Comparison of ENCODE assay signal across 8 mouse cellular contexts in genomic region chr11:16950976-16951760, GRCm38 (mm10). TPM values are rescaled to one million over a fixed set of nuclear protein-coding genes. Genes with fewer than 3 reads are reported as not detected.
DNase-seq lines count a peak whose midpoint lies in the region; ATAC-seq lines count a peak whose summit lies in the region.

Gene Fbxo48, plus strand, starts transcription at chr11:16951375.

- H3K9ac ChIP-seq in forebrain, embryonic 14.5 days (ENCODE audit: low read length) = peak within 1 kb of the TSS; percentile 54
- H3K9ac ChIP-seq in neural tube, embryonic 15.5 days (replicated peaks) = peak within 1 kb of the TSS; percentile 45

- H3K36me3 ChIP-seq in forebrain, embryonic 14.5 days (ENCODE audit: control insufficient read depth, insufficient read depth, low read length) = no peaks in the 10 kb centered on the region
- no peaks in the 10 kb centered on the region for H3K36me3 ChIP-seq in neural tube, embryonic 15.5 days

- H3K9me3 ChIP-seq in forebrain, embryonic 14.5 days (replicated peaks; ENCODE audit: control insufficient read depth, low read length) = no peaks in the 10 kb centered on the region
- no peaks in the 10 kb centered on the region for H3K9me3 ChIP-seq in neural tube, embryonic 15.5 days (replicated peaks)

- no peak within 1 kb of the TSS for H3K27ac ChIP-seq in forebrain, embryonic 14.5 days (ENCODE audit: low read depth, low read length)
- no peak within 1 kb of the TSS for H3K27ac ChIP-seq in neural tube, embryonic 15.5 days (replicated peaks)

- peak; percentile 99 for DNase-seq in ES-CJ7 (ENCODE audit: low read depth, low spot score)
- DNase-seq in cerebellum, adult 11 months = peak; percentile 95
- DNase-seq in forebrain, embryonic 14.5 days (ENCODE audit: low spot score) = peak; percentile 99
- peak; percentile 92 to 96 for DNase-seq in heart, postnatal 14 days
- DNase-seq in layer of hippocampus, adult 11-12 months (ENCODE audit: low spot score) = peak; percentile 96
- DNase-seq in lung, adult 18-20 months = peak; percentile 98
- peak; percentile 96 for DNase-seq in testis, postnatal 14 days (ENCODE audit: low spot score)

- intact Hi-C loops in heart, postnatal 14 days (cut with DNase I) = loop anchor here (5.0 kb wide), 1 partner anchor 211 kb away; no protein-coding TSS in a partner anchor

- peak; percentile 100 for ATAC-seq in forebrain, embryonic 14.5 days
- ATAC-seq in neural tube, embryonic 15.5 days (ENCODE audit: low FRiP score) = peak; percentile 100

- under 1% methylated on average over 38 of the region's 38 CpGs for WGBS in forebrain, embryonic 14.5 days
- WGBS in neural tube, embryonic 15.5 days = under 1% methylated on average over 38 of the region's 38 CpGs

- H3K4me1 ChIP-seq in forebrain, embryonic 14.5 days (ENCODE audit: control insufficient read depth, insufficient read depth, low read length) = no peaks in the 10 kb centered on the region
- H3K4me1 ChIP-seq in neural tube, embryonic 15.5 days = peaks cover 13% of the 10 kb centered on the region

- H3K4me3 ChIP-seq in forebrain, embryonic 14.5 days (ENCODE audit: low read depth, low read length) = peak within 1 kb of the TSS; percentile 43
- H3K4me3 ChIP-seq in neural tube, embryonic 15.5 days (replicated peaks) = peak within 1 kb of the TSS; percentile 58

- no peaks in the 10 kb centered on the region for H3K27me3 ChIP-seq in forebrain, embryonic 14.5 days (replicated peaks; ENCODE audit: control insufficient read depth, insufficient read depth, low read length)
- H3K27me3 ChIP-seq in neural tube, embryonic 15.5 days (replicated peaks) = no peaks in the 10 kb centered on the region

- peak within 1 kb of the TSS; percentile 76 for H3K4me2 ChIP-seq in forebrain, embryonic 14.5 days (ENCODE audit: low read length)
- H3K4me2 ChIP-seq in neural tube, embryonic 15.5 days = peak within 1 kb of the TSS; percentile 91

RNA-seq across cellular contexts. Expression of gene Fbxo48, which starts in this region (rescaled TPM):
- polyA plus RNA-seq in forebrain, embryonic 14.5 days (2014; fragmentation: Nextera tagmentation; extraction: Ambion mirVana) = 0.77 and 1.6 TPM in 2 replicates
- total RNA-seq in heart, postnatal 14 days (2021) = under 1 TPM; 0.50 to 0.61 TPM
- 0.68 and 0.72 TPM in 2 replicates for polyA plus RNA-seq in neural tube, embryonic 15.5 days (2015; fragmentation: Nextera tagmentation; extraction: Ambion mirVana)

Comparison
In these comparisons a context has a peak if more than half of its experiments do, and no peak if none do; other contexts are left out.
1. Peak in DNase-seq in heart, postnatal 14 days; RNA of the gene not detected or under 1 TPM.
2. Peak in ATAC-seq, H3K4me3 ChIP-seq, H3K9ac ChIP-seq and H3K4me2 ChIP-seq in neural tube, embryonic 15.5 days; RNA of the gene not detected or under 1 TPM.